Mouse (Mus musculus) liver, embryonic 16.5 days (tissue): ENCODE measurements around the gene Zmynd8. TPM values are rescaled to one million over a fixed set of nuclear protein-coding genes. Genes with fewer than 3 reads are reported as not detected.

Experiments
- ATAC-seq: fragments of 200-750 bp; cut with Nextera tagmentation; 2 replicates; pipeline ENCODE4 v1.8.0; 2017; ENCODE audit warnings: low read depth, mild to moderate bottlenecking, moderate number of reproducible peaks, moderate library complexity
- H3K27ac ChIP-seq: fragments of 300-500 bp; sonication (generic); 2 replicates; pipeline ENCODE4 v1.5.1; 2014; ENCODE audit warnings: mild to moderate bottlenecking, low read length
- H3K27me3 ChIP-seq: fragments of 300-500 bp; sonication (generic); 2 replicates; pipeline ENCODE4 v1.6.1; 2014; ENCODE audit warnings: low read depth, low read length, mixed read lengths; ENCODE audit not compliant: control insufficient read depth, insufficient read depth
- H3K36me3 ChIP-seq: fragments of 300-500 bp; sonication (generic); 2 replicates; pipeline ENCODE4 v1.6.1; 2014; ENCODE audit warnings: mild to moderate bottlenecking; ENCODE audit not compliant: control insufficient read depth, insufficient read depth
- H3K4me1 ChIP-seq: fragments of 300-500 bp; sonication (generic); 2 replicates; pipeline ENCODE4 v1.6.1; 2014; ENCODE audit warnings: low read depth, low read length, mixed read lengths; ENCODE audit not compliant: control insufficient read depth
- H3K4me2 ChIP-seq: fragments of 300-500 bp; sonication (generic); 2 replicates; pipeline ENCODE4 v1.6.1; 2014; ENCODE audit warnings: low read depth, low read length, mixed read lengths
- H3K4me3 ChIP-seq: fragments of 300-500 bp; sonication (generic); 2 replicates; pipeline ENCODE4 v1.5.1; 2014; ENCODE audit warnings: low read depth, mild to moderate bottlenecking, low read length
- H3K9ac ChIP-seq: fragments of 300-500 bp; sonication (generic); 2 replicates; pipeline ENCODE4 v1.6.1; 2014; ENCODE audit warnings: low read depth, low read length
- H3K9me3 ChIP-seq: fragments of 300-500 bp; sonication (generic); replicated peaks from 2 replicates; pipeline ENCODE4 v1.6.1; 2016; ENCODE audit warnings: low read length; ENCODE audit not compliant: control insufficient read depth
- whole genome bisulfite sequencing: fragments of 180-500 bp; shearing (Covaris S2); extraction: QIAGEN DNeasy Blood & Tissue Kit; methylation state at CpG from one replicate; pipeline ENCODE4 v1.1.7; 2014; ENCODE audit not compliant: insufficient replicate concordance; 5-methylcytosine and 5-hydroxymethylcytosine counted together
- polyA plus RNA-seq: library from polyadenylated mRNA; unstranded; fragments of >200 nt; fragmentation: Nextera tagmentation; extraction: Ambion mirVana; gene quantifications from 2 replicates; pipeline ENCODE4 v1.2.1, GENCODE M21; 2015

Zmynd8 gene
- polyA plus RNA-seq, 1 experiment from 2014 or later, result 20.0 TPM

DNA sequence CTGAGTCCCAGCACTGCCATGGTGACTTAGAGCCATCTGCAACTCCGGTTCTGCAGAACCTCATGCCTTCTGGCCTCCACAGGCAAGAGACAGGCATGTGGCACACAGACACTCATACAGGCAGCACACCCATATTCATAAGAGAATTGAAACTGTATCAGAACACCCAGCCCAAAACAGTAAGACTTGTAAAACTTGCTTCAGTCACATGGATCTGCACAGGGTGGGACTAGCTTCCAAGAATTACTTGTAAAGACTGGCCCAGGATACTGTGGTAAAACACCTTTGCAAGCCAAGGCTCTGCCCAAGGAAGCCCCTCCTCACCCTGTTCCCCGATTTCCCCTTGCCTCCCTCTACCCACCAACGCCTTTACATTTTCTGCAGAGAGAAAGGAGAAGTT is 78.7 kb downstream of the Zmynd8 start:
- Histone ChIP-seq H3K4me2 (no peak overlapping the region), H3K27ac (no peak overlapping the region), H3K9me3 (no peaks in the 10 kb centered on the region), H3K27me3 (no peaks in the 10 kb centered on the region), H3K9ac (no peak overlapping the region), H3K4me1 (no peaks in the 10 kb centered on the region), H3K36me3 (peaks cover 44% of the 10 kb centered on the region), H3K4me3 (no peak overlapping the region)
- no peak for ATAC-seq
- WGBS, result 68% methylated on average over 3 of the region's 3 CpGs

DNA sequence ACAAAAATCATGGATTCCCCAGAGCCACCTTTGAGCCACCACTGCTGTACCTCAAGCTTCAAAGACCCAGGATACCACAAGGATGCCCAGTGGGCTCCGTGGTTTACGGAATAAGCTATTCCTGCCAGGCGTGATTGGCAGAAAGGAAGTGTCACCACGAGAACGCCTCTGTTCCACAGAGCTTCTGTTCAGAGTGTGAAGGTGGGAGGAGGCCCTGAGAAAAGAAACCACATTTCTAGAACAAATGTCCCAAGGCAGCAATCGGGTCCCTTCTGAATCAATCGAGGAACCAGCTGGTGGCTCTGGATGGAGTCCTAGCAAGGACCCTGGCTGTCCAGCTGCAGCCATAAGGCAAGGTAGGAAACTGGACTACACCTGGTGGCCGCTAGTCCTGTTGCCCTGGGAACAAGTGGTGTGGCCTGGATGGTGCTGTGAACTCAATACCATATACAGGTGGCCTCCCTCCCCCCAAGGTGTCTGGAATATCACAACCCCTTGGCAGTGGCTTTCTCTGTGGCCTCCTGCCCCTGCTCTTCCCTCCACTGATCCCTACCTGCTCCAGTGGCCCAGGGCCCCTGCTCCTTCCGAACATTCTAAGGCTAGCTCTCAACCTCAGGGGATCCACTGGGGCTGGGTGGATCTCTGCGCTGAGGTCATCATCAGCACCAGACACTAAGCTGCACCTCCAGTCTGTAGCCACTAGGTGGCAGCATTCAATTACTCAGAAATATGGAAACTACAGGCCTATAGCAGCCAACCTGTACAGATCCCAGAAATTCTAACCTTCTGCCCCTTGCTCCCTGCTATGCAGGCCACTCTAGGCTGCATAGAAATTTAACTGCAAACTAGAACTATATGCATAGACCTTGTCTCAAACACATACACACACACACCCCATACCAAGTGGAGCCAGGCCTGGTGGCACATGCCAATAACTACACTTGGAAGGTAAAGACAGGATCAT is 79.5 kb downstream of the Zmynd8 start:
- H3K4me2 ChIP-seq, result no peak overlapping the region
- H3K36me3 ChIP-seq, result peaks cover 47% of the 10 kb centered on the region
- H3K9ac ChIP-seq, result no peak overlapping the region
- no peak overlapping the region for H3K4me3 ChIP-seq
- H3K27ac ChIP-seq, result no peak overlapping the region
- WGBS, result 66% methylated on average over 10 of the region's 10 CpGs
- H3K4me1 ChIP-seq, result no peaks in the 10 kb centered on the region
- ATAC-seq, result peak; percentile 53
- no peaks in the 10 kb centered on the region for H3K27me3 ChIP-seq
- no peaks in the 10 kb centered on the region for H3K9me3 ChIP-seq

DNA sequence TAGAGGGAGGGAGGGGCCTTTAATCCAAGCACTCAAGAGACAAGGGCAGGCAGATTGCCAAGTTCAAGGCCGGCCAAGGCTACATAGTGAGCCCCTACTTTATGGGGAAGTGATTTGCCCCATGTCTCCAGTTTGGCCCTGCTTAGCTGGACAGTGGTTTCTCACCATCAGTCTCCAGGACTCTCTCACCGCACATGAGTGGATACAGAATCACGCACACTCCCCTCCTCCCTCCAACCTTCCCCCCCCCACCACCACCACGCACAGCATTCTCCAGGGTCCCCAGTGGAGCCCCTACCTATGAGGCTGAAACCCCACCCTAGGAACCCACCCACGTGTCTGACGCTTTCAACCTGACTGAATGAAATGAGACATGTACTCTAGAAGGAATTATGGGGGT is 80.2 kb downstream of the Zmynd8 start:
- Histone ChIP-seq H3K9ac (no peak overlapping the region), H3K9me3 (no peaks in the 10 kb centered on the region), H3K36me3 (peaks cover 49% of the 10 kb centered on the region), H3K4me3 (no peak overlapping the region), H3K27ac (no peak overlapping the region), H3K4me2 (no peak overlapping the region), H3K4me1 (no peaks in the 10 kb centered on the region), H3K27me3 (no peaks in the 10 kb centered on the region)
- 85% methylated on average over 6 of the region's 6 CpGs for WGBS
- ATAC-seq, result no peak

DNA sequence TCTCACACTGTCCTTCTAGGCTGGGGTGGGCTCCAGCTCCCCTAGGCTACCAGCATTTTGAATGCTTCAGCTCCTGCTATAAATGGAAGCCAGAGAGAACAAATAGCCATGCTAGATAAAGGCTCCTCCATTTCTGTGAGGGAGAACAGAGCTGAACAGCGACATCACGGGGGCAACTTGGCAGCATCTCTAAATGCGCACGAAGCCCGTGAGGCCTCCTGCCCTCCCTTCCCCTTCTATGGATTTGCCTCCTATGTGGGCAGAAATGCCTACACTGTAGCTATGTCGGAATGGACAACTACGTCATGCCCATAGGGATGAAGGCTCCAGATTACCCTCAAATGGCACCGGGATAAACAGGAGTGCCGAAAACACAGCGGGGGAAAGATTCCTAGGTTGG is 81.4 kb downstream of the Zmynd8 start:
- 90% methylated on average over 10 of the region's 10 CpGs for WGBS
- H3K27me3 ChIP-seq, result no peaks in the 10 kb centered on the region

DNA sequence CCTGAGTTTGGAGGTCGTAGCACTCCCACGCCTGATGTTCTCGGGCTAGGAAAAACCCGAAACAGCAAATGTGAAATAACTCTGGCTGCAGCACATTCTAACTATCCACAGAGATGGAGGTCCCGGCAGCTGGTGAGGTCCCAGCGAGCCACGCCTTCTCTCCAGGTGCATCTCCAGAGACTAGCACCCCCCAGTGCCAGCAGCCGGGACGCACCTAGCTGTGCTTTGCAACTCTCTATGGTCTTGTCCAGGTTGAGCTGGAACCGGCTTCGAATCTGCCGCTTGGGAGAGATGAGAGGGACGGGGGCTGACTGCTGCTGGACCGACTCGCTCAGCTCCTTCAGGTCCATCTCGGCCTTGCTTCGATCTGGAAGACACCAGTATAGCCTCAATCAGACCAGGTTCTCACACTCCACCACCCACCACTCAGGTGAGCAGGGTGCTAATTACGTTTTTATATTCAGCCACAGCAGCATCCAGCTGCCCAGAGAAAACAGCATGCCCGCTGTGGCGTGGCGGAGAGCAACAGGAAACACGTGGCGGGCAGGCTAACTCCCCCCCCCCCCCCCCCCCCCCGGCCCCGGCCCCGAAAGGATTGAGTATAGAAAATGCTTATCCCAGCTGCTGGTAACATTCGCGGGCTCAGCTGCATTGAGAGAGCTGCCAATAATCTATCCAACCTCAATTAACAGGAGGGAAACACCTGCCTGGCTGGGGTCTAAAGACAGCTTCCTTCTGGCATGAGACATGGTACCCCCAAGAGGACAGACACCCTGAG is 83.5 kb downstream of the Zmynd8 start:
- Histone ChIP-seq H3K36me3 (peaks cover 59% of the 10 kb centered on the region), H3K27me3 (no peaks in the 10 kb centered on the region), H3K4me1 (no peaks in the 10 kb centered on the region), H3K9ac (no peak overlapping the region), H3K4me3 (no peak overlapping the region), H3K4me2 (no peak overlapping the region), H3K9me3 (no peaks in the 10 kb centered on the region), H3K27ac (no peak overlapping the region)
- ATAC-seq, result no peak
- 81% methylated on average over 25 of the region's 28 CpGs for WGBS

More for the DNA sequence above, 81.4 kb downstream of the Zmynd8 start:
- Histone ChIP-seq H3K4me3 (no peak overlapping the region), H3K36me3 (peaks cover 50% of the 10 kb centered on the region), H3K9me3 (no peaks in the 10 kb centered on the region), H3K4me2 (no peak overlapping the region), H3K27ac (no peak overlapping the region), H3K4me1 (no peaks in the 10 kb centered on the region), H3K9ac (no peak overlapping the region)
- no peak for ATAC-seq

DNA sequence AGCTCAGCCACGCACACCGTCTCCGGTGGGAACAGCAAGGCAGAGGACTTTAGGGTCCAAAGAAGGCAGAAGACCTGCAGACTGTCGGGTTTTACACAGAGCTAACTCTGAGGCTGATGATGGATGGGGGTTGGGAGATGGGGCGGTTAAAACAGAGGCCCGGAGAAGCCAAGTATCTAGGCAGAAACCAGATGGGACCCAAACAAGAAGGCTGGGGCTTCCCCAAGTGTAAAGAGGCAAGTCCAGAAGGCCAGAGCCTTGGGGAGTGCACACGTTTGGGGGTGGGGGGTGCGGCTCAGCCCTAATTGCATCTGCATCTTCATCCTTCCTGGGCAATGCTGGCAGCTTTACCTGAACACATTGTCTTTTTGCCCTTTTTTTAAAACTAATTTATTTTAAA is 85.9 kb downstream of the Zmynd8 start:
- peaks cover 47% of the 10 kb centered on the region for H3K36me3 ChIP-seq

DNA sequence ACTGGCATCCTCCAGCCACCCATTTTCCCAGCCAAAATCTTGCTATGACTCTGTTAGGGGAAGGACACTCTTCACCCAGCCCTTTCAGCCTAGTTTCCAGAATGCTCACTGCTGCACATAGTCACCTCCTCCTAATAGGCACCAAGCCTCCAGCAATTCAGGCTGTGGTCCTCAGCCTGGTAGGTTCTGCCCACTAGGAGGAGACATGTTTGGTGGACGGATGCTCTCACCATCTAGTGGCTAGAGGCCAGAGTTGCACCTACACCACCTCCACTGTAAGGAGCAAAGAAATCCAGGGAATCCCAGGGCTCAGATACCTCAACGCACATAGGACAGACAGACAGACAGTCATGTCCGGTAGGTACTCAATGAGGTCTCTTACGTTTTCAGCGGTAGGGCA is 87.3 kb downstream of the Zmynd8 start:
- H3K4me2 ChIP-seq, result no peak overlapping the region
- no peak overlapping the region for H3K27ac ChIP-seq
- no peaks in the 10 kb centered on the region for H3K27me3 ChIP-seq
- WGBS, result 64% methylated on average over 5 of the region's 5 CpGs
- H3K9me3 ChIP-seq, result no peaks in the 10 kb centered on the region
- peaks cover 53% of the 10 kb centered on the region for H3K36me3 ChIP-seq
- H3K9ac ChIP-seq, result no peak overlapping the region
- H3K4me1 ChIP-seq, result no peaks in the 10 kb centered on the region
- no peak for ATAC-seq
- no peak overlapping the region for H3K4me3 ChIP-seq

More for the DNA sequence above, 85.9 kb downstream of the Zmynd8 start:
- Histone ChIP-seq H3K4me2 (no peak overlapping the region), H3K9ac (no peak overlapping the region), H3K4me1 (no peaks in the 10 kb centered on the region), H3K27me3 (no peaks in the 10 kb centered on the region), H3K9me3 (no peaks in the 10 kb centered on the region), H3K27ac (no peak overlapping the region), H3K4me3 (no peak overlapping the region)
- ATAC-seq, result no peak
- 83% methylated on average over 8 of the region's 8 CpGs for WGBS

DNA sequence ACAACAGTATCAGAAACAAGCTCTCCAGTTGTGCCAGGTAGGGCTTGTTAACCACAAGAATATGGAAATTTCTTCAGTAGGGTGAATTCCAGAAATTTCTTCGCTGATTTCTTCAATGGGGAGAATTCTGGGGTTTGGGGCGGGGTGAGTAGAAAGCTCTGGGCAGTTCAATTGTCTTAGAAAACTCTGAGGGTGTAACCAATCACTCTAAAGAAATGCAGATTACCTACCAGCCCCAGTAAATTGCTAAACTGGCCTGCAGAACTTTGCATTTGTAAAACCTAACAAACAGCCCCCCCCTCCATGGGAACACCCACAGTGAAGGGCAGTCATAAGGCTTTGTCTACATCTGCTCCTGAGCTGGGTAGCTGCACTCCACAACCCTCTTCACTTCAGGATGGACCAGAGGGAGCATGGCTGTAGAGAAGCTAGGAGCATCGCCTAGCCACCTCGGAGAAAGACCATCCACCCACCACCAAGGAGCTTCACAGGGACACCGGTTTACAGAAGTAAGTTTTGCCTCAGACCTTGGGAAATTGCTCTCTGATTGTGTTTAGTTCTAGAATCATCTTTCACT is 88.8 kb downstream of the Zmynd8 start:
- H3K27me3 ChIP-seq, result no peaks in the 10 kb centered on the region
- H3K4me2 ChIP-seq, result no peak overlapping the region
- H3K36me3 ChIP-seq, result peaks cover 64% of the 10 kb centered on the region
- H3K9me3 ChIP-seq, result no peaks in the 10 kb centered on the region
- no peak for ATAC-seq
- H3K9ac ChIP-seq, result no peak overlapping the region
- 83% methylated on average over 5 of the region's 5 CpGs for WGBS
- no peaks in the 10 kb centered on the region for H3K4me1 ChIP-seq
- H3K27ac ChIP-seq, result no peak overlapping the region
- no peak overlapping the region for H3K4me3 ChIP-seq
